Mouse (Mus musculus) CH12.LX (cell line): ENCODE results near the gene Rhobtb1.

Source experiments
- EP300 ChIP-seq: IDR thresholded peaks from 2 replicates; pipeline ENCODE4 v1.6.1; 2011; ENCODE audit warnings: low read length, improper control_type of control experiment
- JUND ChIP-seq: conservative IDR thresholded peaks from 2 replicates; pipeline ENCODE4 v1.6.1; 2011; ENCODE audit warnings: low read depth, low read length, improper control_type of control experiment
- NRF1 ChIP-seq: IDR thresholded peaks from 2 replicates; pipeline ENCODE4 v1.6.1; 2014; ENCODE audit warnings: low read depth, mild to moderate bottlenecking, inconsistent platforms, low read length, improper control_type of control experiment, moderate library complexity

- TF ChIP-seq JUND (no peak), NRF1 (no peak), EP300 (no peak)
These were observed 72.0 kb downstream of the Rhobtb1 start for GRCm38 (mm10) chr10:69223232-69223631.
